Mouse (Mus musculus): Measurements from ENCODE around the gene Mapk14.

Gene Mapk14

GRCm38 (mm10) chr17:28781290-28782045 lies 90.3 kb downstream of the Mapk14 start:
- DNase-seq (ENCODE audit: low spot score) = no peak

GRCm38 (mm10) chr17:28785036-28785435 lies 93.9 kb downstream of the Mapk14 start:
- no peak for DNase-seq (ENCODE audit: low spot score)

- DNase-seq (ENCODE audit: low spot score) = no peak
These were observed 96.4 kb downstream of the Mapk14 start for GRCm38 (mm10) chr17:28787507-28787906.

GRCm38 (mm10) chr17:28797031-28797430 lies 105.9 kb downstream of the Mapk14 start:
- DNase-seq (ENCODE audit: low spot score) = no peak
